Mouse (Mus musculus): ENCODE results near the gene Cpeb1.

GRCm38 (mm10) chr7:81480800-81481199 is 25.5 kb upstream of the Cpeb1 start:
- no peak for TF ChIP-seq CTCF (IDR thresholded peaks at IDR 0.05; ENCODE audit: low read depth)
- TF ChIP-seq EP300 (IDR thresholded peaks at IDR 0.05; ENCODE audit: low read depth) = no peak

Data from liver, embryonic 14.5 days (tissue).